Comparison of ENCODE assay signal across 8 mouse cellular contexts in genomic region chr6:88084278-88085151, GRCm38 (mm10). TPM values are rescaled to one million over a fixed set of nuclear protein-coding genes. Genes with fewer than 3 reads are reported as not detected.
DNase-seq lines count a peak whose midpoint lies in the region; ATAC-seq and TF ChIP-seq lines count a peak whose summit lies in the region.

TSS of gene Rpn1 (plus strand) at chr6:88084482.

- peak; percentile 30; the same call in 1 of the 2 replicates for TF ChIP-seq POLR2A in cortical plate, adult 2 months (IDR thresholded peaks at IDR 0.05; ENCODE audit: extremely low read depth, insufficient read depth, low read length)

- peak within 1 kb of the TSS; percentile 89 for H3K4me3 ChIP-seq in cortical plate, adult 2 months (ENCODE audit: insufficient read depth, low read length)

- peaks cover 8% of the 10 kb centered on the region for H3K4me1 ChIP-seq in cortical plate, adult 2 months (ENCODE audit: control insufficient read depth, insufficient read depth, low read length)

- peak; percentile 95 for ATAC-seq in activated CD4-positive, CD25-positive, alpha-beta regulatory T cell, adult 4 months
- peak; percentile 98 for ATAC-seq in megakaryocyte progenitor cell, adult 5-6 weeks (replicated peaks; ENCODE audit: poor library complexity)

- no peak within 1 kb of the TSS for H3K27ac ChIP-seq in cortical plate, adult 2 months (ENCODE audit: insufficient read depth, low read length)

- no peak for TF ChIP-seq CTCF in cortical plate, adult 2 months (IDR thresholded peaks at IDR 0.05; ENCODE audit: extremely low read depth, insufficient read depth, low read length)

- DNase-seq in gastrocnemius, postnatal 10 days, result peak; percentile 98
- peak; percentile 97 for DNase-seq in induced T-regulatory cell, adult 2 months (ENCODE audit: low read depth)
- peak; percentile 74 to 97 for DNase-seq in left cerebral cortex, adult 9 months (ENCODE audit: low spot score in 2 of 2)
- DNase-seq in right cerebral cortex, postnatal 14 days, result peak; percentile 99
- peak; percentile 97 to 98 for DNase-seq in urinary bladder, postnatal 36 days (ENCODE audit: low spot score in 2 of 2)

RNA-seq across cellular contexts. Expression of gene Rpn1, which starts in this region (rescaled TPM):
- 100 to 1,000 TPM; 100 to 113 TPM for polyA plus RNA-seq in activated CD4-positive, CD25-positive, alpha-beta regulatory T cell, adult 4 months (2017; shearing (Covaris generic))
- 144 and 150 TPM in 2 replicates for polyA plus RNA-seq in cortical plate, adult 2 months (2012; rRNA removed)
- total RNA-seq in gastrocnemius, postnatal 10 days (2021), result 10 to 100 TPM; 77.3 to 95.7 TPM
- 200 and 205 TPM in 2 replicates for total RNA-seq in megakaryocyte progenitor cell, adult 5-6 weeks (2015)
- total RNA-seq in megakaryocyte progenitor cell, adult 5-6 weeks (2017), result 385 and 395 TPM in 2 replicates
